Mouse (Mus musculus): Measurements from ENCODE around the gene Hist2h2ac.
"Not testable (repeated sequence)": the region's sequence is repeated elsewhere in the genome, so short reads cannot be mapped to it uniquely, and the experiment has no call there.

Gene Hist2h2ac

DNA sequence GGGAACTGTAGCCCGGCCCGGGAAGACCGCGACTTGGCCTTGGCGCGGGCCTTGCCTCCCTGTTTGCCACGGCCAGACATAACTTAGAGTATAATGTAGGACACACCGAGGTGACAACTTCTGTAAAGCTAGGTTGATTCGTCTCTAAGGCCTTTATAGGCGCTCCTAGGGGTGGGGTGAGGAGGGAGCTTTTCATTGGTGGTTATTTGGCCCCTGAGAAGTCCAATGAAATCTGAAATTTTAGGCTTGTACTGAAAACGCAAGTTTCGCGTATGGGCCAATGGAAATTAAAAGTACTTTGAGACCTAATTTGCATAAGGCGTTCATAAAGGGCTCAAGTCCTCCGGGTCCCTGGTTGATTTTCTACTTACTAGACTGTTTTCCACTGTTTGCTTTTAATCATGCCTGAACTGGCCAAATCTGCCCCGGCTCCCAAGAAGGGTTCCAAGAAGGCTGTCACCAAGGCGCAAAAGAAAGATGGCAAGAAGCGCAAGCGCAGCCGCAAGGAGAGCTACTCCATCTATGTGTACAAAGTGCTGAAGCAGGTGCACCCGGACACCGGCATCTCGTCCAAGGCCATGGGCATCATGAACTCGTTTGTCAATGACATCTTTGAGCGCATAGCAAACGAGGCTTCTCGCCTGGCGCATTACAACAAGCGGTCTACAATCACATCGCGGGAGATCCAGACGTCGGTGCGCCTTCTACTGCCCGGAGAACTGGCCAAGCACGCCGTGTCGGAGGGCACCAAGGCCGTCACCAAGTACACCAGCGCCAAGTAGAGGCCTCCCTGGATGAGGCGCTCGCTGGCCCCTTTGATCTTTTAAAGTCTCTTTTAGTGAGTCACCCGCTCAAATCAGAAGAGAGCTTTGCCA is at the start of gene Hist2h2ac, which contains the start of gene Hist2h2be:
Hist2h2ac (minus strand) TSS at position 116 of the 875 bp plus-strand sequence.
Hist2h2be (plus strand) TSS at position 355 of the 875 bp plus-strand sequence.
- DNase-seq: peak; percentile 85 to 91

DNA sequence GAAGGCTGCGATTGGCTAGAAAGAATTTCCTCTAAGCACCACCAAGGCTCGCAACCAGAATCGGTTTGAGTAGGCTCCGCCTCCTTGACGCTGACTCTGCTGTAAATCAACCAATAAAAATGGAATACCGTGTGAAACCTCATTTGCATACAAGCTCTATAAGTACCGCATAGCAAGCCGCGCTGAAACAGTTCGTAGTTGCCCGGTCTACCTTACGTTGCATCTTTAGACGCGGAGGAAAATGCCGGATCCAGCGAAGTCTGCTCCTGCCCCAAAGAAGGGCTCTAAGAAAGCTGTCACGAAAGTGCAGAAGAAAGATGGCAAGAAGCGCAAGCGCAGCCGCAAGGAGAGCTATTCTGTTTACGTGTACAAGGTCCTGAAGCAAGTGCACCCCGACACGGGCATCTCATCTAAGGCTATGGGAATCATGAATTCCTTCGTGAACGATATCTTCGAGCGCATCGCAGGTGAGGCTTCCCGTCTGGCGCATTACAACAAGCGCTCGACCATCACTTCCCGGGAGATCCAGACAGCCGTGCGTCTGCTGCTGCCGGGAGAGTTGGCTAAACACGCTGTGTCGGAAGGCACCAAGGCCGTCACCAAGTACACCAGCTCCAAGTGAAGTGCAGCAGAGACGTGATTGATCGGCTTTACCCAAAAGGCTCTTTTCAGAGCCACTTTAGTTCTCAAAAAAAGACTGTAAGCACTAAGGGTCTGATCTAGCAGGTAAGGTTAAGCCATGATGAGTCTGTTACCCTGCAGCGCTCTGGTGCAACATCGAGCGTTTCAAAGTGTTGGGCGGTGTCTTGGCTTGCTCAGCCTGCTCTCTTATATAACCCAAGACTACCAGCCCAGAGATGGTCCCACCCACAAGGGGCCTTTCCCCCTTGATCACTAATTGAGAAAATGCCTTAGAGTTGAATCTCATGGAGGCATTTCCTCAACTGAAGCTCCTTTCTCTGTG is 49.1 kb upstream of the Hist2h2ac start, which contains the start of gene Hist2h2bb:
Hist2h2bb (plus strand) TSS at position 242 of the 964 bp plus-strand sequence.
- DNase-seq: peak; percentile 94 to 97

DNA sequence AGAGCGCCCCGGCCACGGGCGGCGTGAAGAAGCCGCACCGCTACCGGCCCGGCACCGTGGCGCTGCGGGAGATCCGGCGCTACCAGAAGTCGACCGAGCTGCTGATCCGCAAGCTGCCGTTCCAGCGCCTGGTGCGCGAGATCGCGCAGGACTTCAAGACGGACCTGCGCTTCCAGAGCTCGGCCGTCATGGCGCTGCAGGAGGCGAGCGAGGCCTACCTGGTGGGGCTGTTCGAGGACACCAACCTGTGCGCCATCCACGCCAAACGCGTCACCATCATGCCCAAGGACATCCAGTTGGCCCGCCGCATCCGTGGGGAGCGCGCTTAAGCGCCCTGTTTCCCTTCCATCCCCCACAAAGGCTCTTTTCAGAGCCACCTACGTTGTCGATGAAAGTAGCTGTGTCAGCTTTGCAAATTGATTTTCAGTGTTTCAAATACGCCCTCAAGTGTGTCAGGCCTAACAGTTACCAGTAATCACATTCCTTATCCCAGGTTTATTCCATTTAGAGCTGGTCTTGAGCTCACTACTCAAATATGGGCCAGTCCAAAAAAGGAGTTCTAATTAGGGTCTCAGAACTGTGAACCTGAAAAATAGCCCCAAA is 48.2 kb upstream of the Hist2h2ac start:
- DNase-seq: not testable (repeated sequence)

DNA sequence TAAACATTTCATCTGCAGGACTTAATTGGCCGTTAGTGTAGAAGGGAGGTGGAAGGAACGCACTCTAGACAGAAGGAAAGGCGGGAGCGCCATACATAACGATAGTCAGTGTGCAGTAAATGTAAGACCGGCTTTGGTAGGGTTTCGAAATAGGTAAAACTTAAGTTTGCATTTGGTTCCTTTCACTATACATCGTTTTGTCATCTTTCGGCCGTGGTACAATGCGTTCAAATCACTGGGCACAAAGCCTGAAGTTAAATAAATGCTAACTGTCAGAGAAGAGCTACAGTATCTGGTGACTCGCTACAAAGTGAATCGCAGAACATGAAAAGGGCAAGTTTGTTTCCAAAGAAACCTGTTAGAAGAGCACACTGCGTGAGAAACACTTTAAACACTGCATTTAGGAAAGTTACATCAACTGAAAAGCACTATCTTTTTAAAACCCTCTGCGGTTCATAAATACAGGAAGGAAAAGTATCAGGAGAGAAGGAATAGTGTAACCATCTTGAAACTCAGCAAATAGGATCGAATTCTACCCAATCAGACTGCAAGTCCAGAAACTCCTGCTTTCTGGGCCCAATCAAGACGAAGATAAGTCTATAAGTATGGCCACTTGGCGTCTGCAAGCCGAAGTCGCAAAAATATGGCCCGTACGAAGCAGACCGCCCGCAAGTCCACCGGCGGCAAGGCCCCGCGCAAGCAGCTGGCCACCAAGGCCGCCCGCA is 47.5 kb upstream of the Hist2h2ac start, which contains the start of gene Hist2h3b:
Hist2h3b (plus strand) TSS at position 604 of the 725 bp plus-strand sequence.
- DNase-seq: peak; percentile 78 to 89

DNA sequence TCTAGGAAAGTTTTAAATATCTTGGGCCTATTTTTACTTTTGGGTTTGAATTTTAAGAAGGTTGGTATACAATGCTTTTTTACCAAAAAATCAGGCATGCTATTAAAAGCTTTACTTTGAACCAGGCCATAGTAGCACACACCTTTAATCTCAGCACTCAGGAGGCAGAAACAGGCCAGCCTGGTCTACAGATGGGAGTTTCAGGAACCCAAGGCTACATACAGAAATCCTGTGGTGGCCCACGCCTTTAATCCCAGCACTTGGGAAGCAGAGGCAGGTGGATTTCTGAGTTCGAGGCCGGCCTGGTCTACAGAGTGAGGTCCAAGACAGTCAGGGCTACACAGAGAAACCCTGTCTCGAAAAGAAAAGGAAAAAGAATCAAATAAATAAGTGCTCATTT is 46.9 kb upstream of the Hist2h2ac start:
- no peak for DNase-seq

DNA sequence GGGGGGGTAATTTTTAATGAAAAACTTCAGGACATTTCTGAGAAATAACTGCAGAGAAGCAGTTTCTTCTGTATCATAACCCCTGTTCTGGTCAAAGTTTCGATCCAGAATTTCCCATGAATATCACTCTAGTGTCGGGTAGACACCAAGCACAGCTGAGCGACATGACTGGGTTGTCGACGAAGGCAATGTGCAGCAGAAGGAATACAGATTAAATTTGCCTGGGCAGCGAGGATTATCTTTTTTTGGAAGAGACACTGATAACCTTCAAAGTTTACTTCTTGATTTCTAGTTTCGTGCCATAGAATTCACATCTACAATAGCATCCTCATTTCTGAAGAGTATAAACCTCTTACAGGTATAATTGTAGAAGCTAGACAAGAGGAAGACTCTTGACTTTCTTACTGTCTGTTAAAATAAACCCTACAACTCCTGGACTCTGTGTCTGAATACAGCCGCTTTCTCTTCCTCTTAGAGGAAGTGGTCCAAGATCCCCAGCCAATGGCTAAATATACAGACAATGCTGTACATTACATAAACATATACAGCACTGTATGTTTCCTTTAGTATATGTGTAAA is 45.5 kb upstream of the Hist2h2ac start:
- DNase-seq: no peak

DNA sequence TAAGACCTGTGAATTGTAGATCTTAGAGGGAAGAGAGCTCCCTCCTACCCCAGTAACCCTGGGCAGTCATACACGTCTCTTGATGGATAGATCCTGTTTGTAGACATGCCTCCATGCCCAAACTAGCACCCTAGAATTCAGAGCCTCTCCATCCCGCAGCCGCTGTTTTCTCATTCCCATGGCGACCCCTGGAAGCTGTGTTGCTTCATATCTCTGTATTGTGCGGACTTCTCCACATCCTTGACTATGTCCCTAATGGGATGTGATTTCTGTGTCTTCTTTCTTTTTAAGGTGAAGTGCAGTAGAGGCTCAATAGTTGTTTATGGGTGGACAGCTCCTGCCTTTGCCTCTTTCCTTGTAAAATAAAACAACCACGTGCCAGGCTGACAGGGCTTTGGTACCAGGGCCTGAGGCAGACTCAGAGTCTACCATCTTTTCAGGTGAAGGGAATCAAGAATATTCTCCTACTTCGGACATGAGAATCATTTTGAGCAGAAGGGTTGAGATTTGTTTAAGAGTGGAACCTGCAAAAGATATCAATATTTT is 43.8 kb upstream of the Hist2h2ac start:
- DNase-seq: no peak

DNA sequence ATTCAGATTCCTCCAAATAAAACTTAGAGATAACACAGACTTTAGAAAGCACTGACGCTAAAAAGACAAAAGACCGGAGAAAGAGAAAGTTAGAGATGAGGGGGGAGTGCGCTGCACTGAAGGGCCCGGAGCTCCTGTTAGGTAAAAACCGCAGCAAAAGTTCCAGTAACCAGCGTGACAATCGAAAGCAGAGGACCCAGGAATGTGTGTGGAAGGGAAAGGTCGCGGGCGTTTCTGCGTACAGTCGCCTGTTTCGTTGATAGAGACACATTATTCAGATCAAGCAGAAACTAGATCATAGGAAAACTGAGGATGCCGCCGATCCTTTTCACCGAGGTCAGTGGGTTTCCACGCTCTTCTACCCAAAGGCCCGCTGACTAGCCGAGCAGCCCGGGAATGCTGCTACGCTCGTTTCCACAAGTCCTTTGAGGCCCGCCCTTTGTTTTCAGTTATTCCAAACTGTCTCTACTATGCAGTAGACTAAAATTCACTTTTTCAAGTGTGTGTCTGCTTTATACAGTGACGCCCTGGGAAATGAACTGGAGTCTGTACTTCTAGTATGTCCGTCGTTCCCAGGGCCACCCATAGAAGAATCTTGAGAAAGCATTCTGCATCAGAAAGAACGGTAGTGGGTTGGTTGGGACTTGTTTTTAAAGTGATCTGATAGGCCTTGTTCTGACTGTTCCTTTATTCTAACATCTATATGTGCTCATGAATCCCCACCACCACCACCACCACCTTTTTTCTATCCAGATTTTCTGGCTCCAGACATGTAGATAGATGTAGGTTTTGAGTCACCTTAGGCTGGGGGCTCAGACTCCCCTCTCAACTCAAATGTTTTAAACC is 43.1 kb upstream of the Hist2h2ac start:
- peak; percentile 41 to 67 for DNase-seq

DNA sequence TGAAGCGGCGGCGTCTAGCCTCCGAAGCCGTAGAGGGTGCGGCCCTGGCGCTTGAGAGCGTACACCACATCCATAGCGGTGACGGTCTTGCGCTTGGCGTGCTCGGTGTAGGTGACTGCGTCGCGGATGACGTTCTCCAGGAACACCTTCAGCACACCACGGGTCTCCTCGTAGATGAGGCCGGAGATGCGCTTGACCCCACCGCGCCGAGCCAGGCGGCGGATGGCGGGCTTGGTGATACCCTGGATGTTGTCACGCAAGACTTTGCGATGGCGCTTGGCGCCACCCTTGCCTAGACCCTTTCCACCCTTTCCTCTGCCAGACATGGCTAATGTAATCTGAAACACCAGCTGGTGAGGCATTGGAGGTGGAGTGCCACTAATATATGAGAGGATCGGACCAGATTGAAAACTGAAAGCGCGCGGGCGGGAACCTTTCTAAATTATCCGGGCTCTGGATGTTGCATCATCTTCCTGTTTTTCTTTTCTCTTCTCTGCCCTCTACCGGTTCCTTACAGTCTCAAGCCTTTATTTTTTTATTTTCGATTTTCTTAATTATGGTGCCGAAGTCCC is 42.4 kb upstream of the Hist2h2ac start, which contains the start of gene Hist2h4:
Hist2h4 (minus strand) TSS at position 333 of the 572 bp plus-strand sequence.
- peak; percentile 95 to 96 for DNase-seq

DNA sequence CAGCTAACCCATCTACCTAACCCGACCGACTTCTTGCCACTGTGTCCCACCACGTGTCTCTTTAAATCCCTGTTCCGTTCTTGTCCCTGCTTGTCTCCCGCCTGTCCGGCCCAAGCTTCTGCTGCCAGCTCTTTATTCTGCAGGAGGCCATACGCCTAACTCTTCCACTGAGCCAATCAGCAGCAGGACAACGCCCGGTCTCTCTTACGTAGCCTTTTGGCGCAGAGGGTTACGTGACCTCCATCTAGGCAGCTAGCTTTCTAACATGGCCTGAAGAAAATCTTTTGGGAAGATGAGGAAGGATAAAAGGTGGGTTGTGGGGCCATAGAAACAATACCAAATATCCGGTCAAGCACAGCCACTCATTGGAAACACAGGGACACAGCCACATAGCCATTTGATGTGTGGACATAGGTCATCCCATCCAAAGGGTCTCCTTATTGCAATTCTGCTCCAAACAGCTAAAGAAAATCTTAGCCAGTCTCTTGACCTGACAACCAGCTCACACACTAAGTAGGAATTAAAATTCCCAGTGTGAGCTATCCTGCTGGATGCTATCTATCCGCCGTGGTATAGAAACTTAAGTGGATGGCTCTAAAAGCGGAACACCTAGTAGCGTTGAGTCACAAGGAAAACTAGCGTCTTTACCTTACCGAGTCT is 41.7 kb upstream of the Hist2h2ac start:
- peak; percentile 82 to 92 for DNase-seq

DNA sequence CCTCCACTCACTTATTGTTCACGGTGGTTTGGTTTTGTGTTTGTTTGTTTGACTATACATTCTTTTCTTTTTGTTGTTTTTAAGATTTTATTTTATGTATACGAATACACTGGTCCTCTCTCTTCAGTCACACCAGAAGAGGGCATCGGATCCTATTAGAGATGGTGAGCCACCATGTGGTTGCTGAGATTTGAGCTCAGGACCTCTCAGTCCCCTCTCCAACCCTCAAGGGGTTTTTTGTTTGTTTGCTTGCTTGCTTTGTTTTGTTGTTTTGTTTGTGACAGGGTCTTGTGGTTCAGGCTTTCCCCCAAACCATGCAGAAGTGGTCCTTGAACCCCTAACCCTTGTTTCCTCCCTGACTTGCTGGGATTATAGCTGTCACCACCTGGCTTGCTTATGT is 40.9 kb upstream of the Hist2h2ac start:
- no peak for DNase-seq

DNA sequence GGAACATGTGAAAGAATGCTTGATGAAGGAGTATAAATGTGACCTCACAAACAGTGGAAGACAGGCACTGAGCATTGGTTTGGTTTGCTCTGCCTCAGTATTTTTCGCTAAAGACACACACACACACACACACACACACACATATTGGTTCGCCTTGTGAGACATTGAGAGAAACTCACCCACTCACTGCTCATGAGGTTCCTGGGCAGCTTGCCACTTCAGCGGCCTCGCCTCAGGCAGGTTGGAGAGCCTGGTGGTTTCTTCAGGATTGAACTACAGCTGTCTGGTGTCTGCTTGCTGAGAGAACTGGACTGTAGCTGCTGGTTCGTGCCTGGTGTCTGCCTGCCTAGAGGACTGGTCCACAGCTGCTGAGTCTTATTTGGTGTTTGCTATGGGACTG is 39.5 kb upstream of the Hist2h2ac start:
- no peak for DNase-seq

DNA sequence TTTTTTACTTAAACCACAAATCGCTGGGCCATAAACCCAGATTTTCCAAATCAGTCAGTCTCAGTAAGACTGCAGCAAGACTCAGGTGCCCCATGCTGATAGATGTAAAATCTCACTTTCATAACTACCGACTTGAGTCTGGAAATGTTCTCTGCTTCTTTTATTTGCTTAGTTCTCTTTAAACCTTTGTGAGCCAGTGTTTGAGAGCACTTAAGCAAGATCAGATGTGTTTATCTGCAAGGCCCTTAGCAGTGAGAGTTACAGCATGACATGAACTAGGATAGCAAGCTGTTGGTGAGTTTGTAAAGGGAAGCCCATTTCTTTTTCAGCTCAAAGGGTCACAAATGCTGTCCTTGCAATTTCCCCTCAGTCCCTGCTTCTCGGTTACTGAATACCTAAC is 36.5 kb upstream of the Hist2h2ac start:
- no peak for DNase-seq

DNA sequence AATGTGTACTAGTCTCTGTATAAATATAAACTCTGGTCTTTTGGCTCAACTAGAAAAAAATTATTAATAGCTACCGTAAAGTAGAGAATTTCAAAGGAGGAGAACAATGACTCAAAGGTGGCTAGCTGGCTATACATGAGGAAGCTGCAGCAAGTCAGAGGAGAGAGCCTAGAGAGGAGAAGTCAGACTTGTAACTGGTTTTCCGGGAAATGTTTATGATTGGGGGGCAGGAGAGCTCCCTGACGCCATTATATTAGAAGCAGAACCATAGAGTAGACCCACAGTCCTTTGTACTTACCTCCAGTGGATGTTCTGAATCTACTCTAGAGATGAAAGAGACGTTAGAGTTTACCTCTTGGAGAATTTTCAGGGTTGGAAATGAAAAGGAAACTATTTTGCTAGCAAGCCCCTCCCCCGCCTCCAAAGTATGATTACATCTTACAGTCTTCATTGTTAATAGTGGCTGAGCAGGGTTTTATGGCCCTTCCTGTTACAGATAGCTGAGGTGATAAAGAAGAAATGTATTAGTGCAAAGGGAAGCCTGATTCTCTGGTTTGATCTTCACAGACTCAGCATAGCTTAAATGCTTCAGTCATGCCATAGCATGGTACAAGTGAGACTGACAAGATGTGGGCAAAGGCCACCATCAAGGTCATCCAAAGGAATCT is 35.4 kb upstream of the Hist2h2ac start:
- DNase-seq: no peak

DNA sequence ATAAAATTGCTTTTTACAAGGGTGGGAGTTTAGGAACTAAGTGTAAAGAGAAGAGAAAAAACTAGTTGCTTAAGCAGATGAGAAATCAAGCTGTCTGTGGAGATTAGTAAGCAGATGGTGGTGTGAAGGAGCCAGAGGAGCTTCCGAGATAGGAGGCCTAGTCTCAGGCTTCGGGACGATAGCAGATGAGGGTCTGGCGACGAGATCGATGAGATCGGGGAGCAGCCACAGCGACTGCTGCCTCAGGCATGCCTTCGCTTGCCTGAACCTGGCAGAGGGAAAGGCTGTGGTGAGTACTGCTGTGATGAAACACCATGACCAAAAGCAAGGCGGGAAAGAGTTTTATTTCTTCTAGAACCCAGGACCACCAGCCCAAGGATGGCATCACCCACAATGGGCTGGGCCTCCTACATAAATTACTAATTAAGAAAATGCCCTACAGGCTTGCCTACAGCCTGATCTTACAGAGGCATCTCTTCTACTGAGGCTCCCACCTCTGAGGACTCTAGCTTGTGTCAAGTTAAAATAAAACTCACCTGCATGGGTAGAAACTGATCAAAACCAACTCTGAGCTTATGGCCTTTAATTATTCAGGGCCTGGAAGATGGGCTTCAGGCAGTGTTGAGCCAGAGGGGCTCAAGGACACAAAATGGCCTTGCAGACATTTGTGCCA is 34.1 kb upstream of the Hist2h2ac start:
- DNase-seq: no peak

DNA sequence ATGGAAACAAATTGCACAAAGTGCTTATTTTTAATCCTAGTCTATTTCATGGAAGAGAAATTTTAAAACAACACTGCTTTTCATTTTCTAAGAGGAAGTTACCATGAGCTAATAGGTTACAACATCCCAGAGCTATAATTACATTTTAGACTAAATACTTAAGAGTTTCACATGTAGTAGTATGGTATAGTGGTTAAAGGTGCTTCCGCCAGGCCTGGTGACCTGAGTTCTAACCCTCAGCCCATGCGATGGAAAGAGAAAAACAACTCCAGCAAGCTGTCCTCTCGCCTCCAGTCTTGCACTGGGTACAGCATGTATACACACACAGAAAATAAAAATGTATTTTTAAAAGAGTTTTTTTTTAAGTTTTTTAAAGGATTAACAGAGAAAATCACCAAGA is 31.1 kb upstream of the Hist2h2ac start:
- no peak for DNase-seq

DNA sequence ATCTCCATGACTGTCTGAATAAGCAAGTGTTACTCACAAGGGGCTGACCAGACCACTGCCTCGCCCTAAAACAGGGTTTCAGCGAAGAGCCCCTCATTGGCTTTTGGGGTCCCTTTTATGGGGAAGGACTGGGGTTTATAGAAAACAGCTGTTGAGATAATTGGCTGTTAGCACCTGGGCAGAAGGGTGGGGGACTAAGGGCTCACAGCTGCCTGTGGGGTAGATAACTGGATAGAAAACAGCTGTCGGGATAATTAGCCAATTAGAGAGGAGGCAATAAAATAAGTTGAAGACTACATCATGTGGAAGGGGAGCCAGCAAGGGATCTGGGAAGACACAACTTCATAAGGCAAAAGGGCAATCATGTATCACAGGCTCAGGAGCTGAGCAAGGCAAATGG is 30.2 kb upstream of the Hist2h2ac start:
- DNase-seq: no peak

DNA sequence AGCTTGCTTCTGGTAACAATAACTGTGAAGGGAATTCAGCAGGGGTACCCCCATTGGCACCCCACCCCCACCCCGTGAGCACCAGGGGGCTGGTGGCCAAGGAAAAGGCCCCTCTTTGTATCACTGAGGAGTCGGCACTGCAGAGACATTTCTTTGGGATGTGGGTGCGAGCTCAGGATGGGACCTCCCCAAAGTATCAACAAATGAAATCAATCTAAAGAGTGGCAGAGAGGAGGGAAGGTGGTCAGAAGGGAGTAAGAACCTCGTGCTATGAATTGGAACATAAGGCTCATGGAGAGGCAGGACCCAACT is 28.3 kb upstream of the Hist2h2ac start:
- DNase-seq: no peak
